Mouse (Mus musculus) neutrophil, adult 5-6 weeks (primary cell): ENCODE measurements around the gene AC109138.7. TPM values are rescaled to one million over a fixed set of nuclear protein-coding genes. Genes with fewer than 3 reads are reported as not detected.

ENCODE experiments used
- ATAC-seq: fragments of 151-379, 151-347 bp; 2 replicates; pipeline ENCODE4 v1.8.0; 2017; ENCODE audit warnings: mild to moderate bottlenecking, moderate TSS enrichment; ENCODE audit not compliant: insufficient number of reproducible peaks, poor library complexity, low FRiP score, severe bottlenecking; ENCODE audit errors: extremely low read depth
- total RNA-seq: library from RNA; stranded (forward); fragments of 200-1000 nt; gene quantifications from 2 replicates; pipeline ENCODE4 v1.2.3, GENCODE M21; 2017

AC109138.7 gene
- total RNA-seq, 1 experiment from 2014 or later = not detected

GRCm38 (mm10) chr19:4191528-4192250 lies 22.5 kb upstream of the AC109138.7 start, which contains the start of gene Ppp1ca:
Gene Ppp1ca (plus strand): TSS chr19:4192065.
- peak; percentile 76 for ATAC-seq

- no peak for ATAC-seq
Observed at GRCm38 (mm10) chr19:4192251-4192985, 21.7 kb upstream of the AC109138.7 start.

- no peak for ATAC-seq
Observed at GRCm38 (mm10) chr19:4193129-4193528, 21.0 kb upstream of the AC109138.7 start.

GRCm38 (mm10) chr19:4194021-4194724 lies 20.0 kb upstream of the AC109138.7 start:
- ATAC-seq = no peak

GRCm38 (mm10) chr19:4194776-4195650 lies 19.1 kb upstream of the AC109138.7 start:
- ATAC-seq = no peak

- ATAC-seq = no peak
Observed at GRCm38 (mm10) chr19:4196048-4196447, 18.1 kb upstream of the AC109138.7 start.

- no peak for ATAC-seq
Observed at GRCm38 (mm10) chr19:4196548-4196947, 17.6 kb upstream of the AC109138.7 start.

- no peak for ATAC-seq
Observed at GRCm38 (mm10) chr19:4197180-4197579, 17.0 kb upstream of the AC109138.7 start.

GRCm38 (mm10) chr19:4201291-4201909 lies 12.8 kb upstream of the AC109138.7 start, which contains the start of gene Rad9a:
Gene Rad9a (minus strand): TSS chr19:4201662.
- peak; percentile 67 for ATAC-seq

- no peak for ATAC-seq
Observed at GRCm38 (mm10) chr19:4202149-4202548, 12.0 kb upstream of the AC109138.7 start.

- ATAC-seq = no peak
Observed at GRCm38 (mm10) chr19:4203148-4203547, 11.0 kb upstream of the AC109138.7 start.

- ATAC-seq = peak; percentile 21; the same call in 1 of the 2 replicates
Observed at GRCm38 (mm10) chr19:4203604-4204326, 10.4 kb upstream of the AC109138.7 start.

GRCm38 (mm10) chr19:4204889-4205288 lies 9.3 kb upstream of the AC109138.7 start:
- ATAC-seq = no peak

GRCm38 (mm10) chr19:4206971-4207370 lies 7.2 kb upstream of the AC109138.7 start:
- peak; percentile 65 for ATAC-seq

GRCm38 (mm10) chr19:4208563-4208962 lies 5.6 kb upstream of the AC109138.7 start:
- no peak for ATAC-seq

- ATAC-seq = no peak
Observed at GRCm38 (mm10) chr19:4211891-4212588, 2.1 kb upstream of the AC109138.7 start.

- no peak for ATAC-seq
Observed at GRCm38 (mm10) chr19:4213524-4213974, 608 bp upstream of the AC109138.7 start.
